Mouse (Mus musculus): ENCODE results near the gene Ipmk. TPM values are rescaled to one million over a fixed set of nuclear protein-coding genes. Genes with fewer than 3 reads are reported as not detected.
A peak's percentile ranks its signal among the peaks of the same experiment; 100 is the strongest.

Ipmk gene
- total and polyA plus RNA-seq, 3 experiments, result 14.7 to 27.1 (median 23.8) TPM

DNA sequence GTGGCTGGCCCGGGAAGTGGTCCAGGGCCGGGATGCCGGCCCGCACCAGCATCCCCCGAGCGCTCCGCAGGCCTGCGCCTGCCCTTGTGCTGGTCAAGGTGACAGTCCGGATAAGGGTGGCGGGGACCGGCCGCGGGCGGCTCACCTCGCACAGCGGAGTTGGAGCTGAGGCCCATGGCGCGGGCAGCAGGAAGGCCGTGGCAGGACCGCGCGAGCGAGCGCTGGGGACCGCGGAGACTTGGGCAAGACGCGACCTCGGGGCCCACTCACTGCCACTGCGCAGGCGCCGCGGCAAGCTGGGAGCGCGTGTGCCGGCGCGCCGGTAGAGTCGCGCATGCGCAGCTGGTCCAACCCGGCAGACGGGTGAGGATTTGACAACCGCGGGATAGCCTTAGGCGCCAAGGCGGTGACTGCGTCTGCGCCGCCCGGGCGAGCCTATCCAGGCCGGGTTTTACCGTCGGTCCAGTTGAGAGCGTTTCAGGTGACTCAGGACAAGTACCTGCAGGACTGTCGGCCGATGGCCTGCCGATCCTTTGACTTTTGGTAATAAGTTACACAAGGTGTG is 2.9 kb upstream of the Ipmk start, which contains the start of gene Cisd1 (continued):
- TF ChIP-seq BHLHE40 (IDR thresholded peaks at IDR 0.05; ENCODE audit: low read depth, low read length), result no peak
- peak; percentile 16; the same call in 1 of the 2 replicates for TF ChIP-seq IRF4 (IDR thresholded peaks at IDR 0.05; ENCODE audit: low read depth, low read length)
- no peak for TF ChIP-seq MAFK (IDR thresholded peaks at IDR 0.05; ENCODE audit: insufficient replicate concordance, low read length)
- no peak for TF ChIP-seq PAX5 (IDR thresholded peaks at IDR 0.05; ENCODE audit: low read length)
- no peak for TF ChIP-seq CHD2 (IDR thresholded peaks at IDR 0.05; ENCODE audit: low read length)
- TF ChIP-seq NELFE (IDR thresholded peaks at IDR 0.05; ENCODE audit: low read depth, low read length), result peak; percentile 85
- TF ChIP-seq UBTF (IDR thresholded peaks at IDR 0.05; ENCODE audit: low read depth, low read length), result peak; percentile 62; the same call in 1 of the 2 replicates
- TF ChIP-seq ZMIZ1 (IDR thresholded peaks at IDR 0.05; ENCODE audit: low read depth, low read length), result peak; percentile 67
- TF ChIP-seq POLR2AphosphoS2 (IDR thresholded peaks at IDR 0.05; ENCODE audit: low read depth, low read length), result no peak; the same call in 1 of the 2 replicates
- peak; percentile 68 for TF ChIP-seq HCFC1 (IDR thresholded peaks at IDR 0.05; ENCODE audit: low read depth, low read length)
- no peak for TF ChIP-seq RAD21 (IDR thresholded peaks at IDR 0.05; ENCODE audit: low read depth, low read length)

GRCm38 (mm10) chr10:71346106-71346505 is 1.5 kb upstream of the Ipmk start:
- peak overlapping the region in 1 of 3 experiments; percentile 40 for H3K4me3 ChIP-seq (replicated peaks in 1 of 3; ENCODE audit: low read depth in 2 of 3, low read length in 2 of 3, poor library complexity in 1 of 3)
- H3K36me3 ChIP-seq (replicated peaks in 1 of 2; ENCODE audit: control insufficient read depth in 1 of 2, insufficient read depth in 1 of 2, low read length in 1 of 2), result peaks cover 2 to 29% of the 10 kb centered on the region in 2 experiments
- DNase-seq (ENCODE audit: extremely low read depth), result no peak
- peak overlapping the region; percentile 66; the same call in 1 of the 2 replicates for H3K9ac ChIP-seq (ENCODE audit: insufficient read depth, low read depth)
- no peaks in the 10 kb centered on the region for H3K27me3 ChIP-seq (replicated peaks)
- H3K79me2 ChIP-seq (replicated peaks; ENCODE audit: control insufficient read depth, extremely low read depth, insufficient read depth, poor library complexity, severe bottlenecking), result peaks cover 22% of the 10 kb centered on the region
- TF ChIP-seq MAZ (IDR thresholded peaks at IDR 0.05; ENCODE audit: low read depth, low read length) (no peak), SMC3 (IDR thresholded peaks at IDR 0.05; ENCODE audit: low read depth, low read length) (no peak), MAX (IDR thresholded peaks at IDR 0.05; ENCODE audit: low read length) (no peak), NELFE (IDR thresholded peaks at IDR 0.05; ENCODE audit: low read depth, low read length) (no peak), SIN3A (IDR thresholded peaks at IDR 0.05; ENCODE audit: low read length) (no peak), TCF12 (IDR thresholded peaks at IDR 0.05; ENCODE audit: low read depth, low read length) (no peak), USF1 (IDR thresholded peaks at IDR 0.05; ENCODE audit: low read depth, low read length) (no peak), POLR2A (IDR thresholded peaks at IDR 0.05; ENCODE audit: low read depth, low read length) (no peak), KAT2A (IDR thresholded peaks at IDR 0.05; ENCODE audit: insufficient replicate concordance, low read length) (no peak), CTCF (conservative IDR thresholded peaks at IDR 0.05 in 1 of 2, IDR thresholded peaks at IDR 0.05 in 1 of 2; ENCODE audit: low read depth in 2 of 2, low read length in 2 of 2) (no peak), ZKSCAN1 (IDR thresholded peaks at IDR 0.05; ENCODE audit: borderline replicate concordance, low read depth, low read length) (no peak), BHLHE40 (IDR thresholded peaks at IDR 0.05; ENCODE audit: low read depth, low read length) (no peak), GABPA (IDR thresholded peaks at IDR 0.05; ENCODE audit: insufficient replicate concordance, low read depth, low read length) (no peak), USF2 (conservative IDR thresholded peaks at IDR 0.05; ENCODE audit: low read depth, low read length) (no peak)
- dilution Hi-C loops (cut with MboI; ENCODE audit: extremely low pct_ligation_motif_present, extremely low pct_unique_long_range_greater_than_20kb, low sequenced_read_pairs) (no loop called here), in situ Hi-C loops (cut with MboI; ENCODE audit: low pct_ligation_motif_present, low pct_unique_long_range_greater_than_20kb, low sequenced_read_pairs) (loop anchor here (10.0 kb wide), 1 partner anchor 49 kb away; no protein-coding TSS in a partner anchor)
- no peak overlapping the region for H3K27ac ChIP-seq (ENCODE audit: insufficient read depth, low read depth)
- H3K9me3 ChIP-seq (replicated peaks; ENCODE audit: low read length), result no peaks in the 10 kb centered on the region
- H3K4me2 ChIP-seq (ENCODE audit: insufficient read depth, low read depth, poor library complexity, severe bottlenecking), result peak overlapping the region; percentile 69; the same call in 1 of the 2 replicates
- peaks cover 2 to 61% of the 10 kb centered on the region in 2 experiments; a peak in 2 of 4 replicates for H3K4me1 ChIP-seq (ENCODE audit: control insufficient read depth in 1 of 2, insufficient read depth in 2 of 2)
